1 mouse cellular context compared by ENCODE assay signal in genomic region chr2:126322631-126323031, GRCm38 (mm10).
TF ChIP-seq lines count a peak whose summit lies in the region.

No protein-coding gene starts in this region.

TF ChIP-seq in MEL, 35 proteins besides CTCF, POLR2A, EP300 and RAD21 (continued from another document):
- no peak for TF ChIP-seq KAT2A (conservative IDR thresholded peaks at IDR 0.05; ENCODE audit: low read depth, low read length)
